Mouse (Mus musculus) liver, postnatal 0 days (tissue): ENCODE results near the gene Rnf126.

Source experiments
- CTCF ChIP-seq: sonication (generic); IDR thresholded peaks from 2 replicates; pipeline ENCODE4 v1.5.1; 2016; ENCODE audit warnings: antibody characterized with exemption, low read depth
- EP300 ChIP-seq: IDR thresholded peaks from 2 replicates; pipeline ENCODE4 v1.6.1; 2016; ENCODE audit warnings: antibody characterized with exemption, low read depth, mild to moderate bottlenecking

- peak; percentile 91 for TF ChIP-seq CTCF
- TF ChIP-seq EP300: peak; percentile 91
These were observed 54.1 kb downstream of the Rnf126 start for GRCm38 (mm10) chr10:79712499-79713126.
